Mouse (Mus musculus) ZHBTc4 (cell line): ENCODE data around the gene Gm4631.
"Not testable (repeated sequence)": the region's sequence is repeated elsewhere in the genome, so short reads cannot be mapped to it uniquely, and the experiment has no call there.

Source experiments
- DNase-seq: peaks from one replicate; pipeline ENCODE4 v3.0.0-alpha.2; 2011; ENCODE audit warnings: low read depth, low spot score

Gm4631 gene

GRCm38 (mm10) chr2:175338097-175338496, at the start of gene Gm4631:
Gm4631 (minus strand) TSS chr2:175338197.
- not testable (repeated sequence) for DNase-seq

GRCm38 (mm10) chr2:175372136-175372535, 34.1 kb upstream of the Gm4631 start, which contains the start of gene Zfp968:
Zfp968 (plus strand) TSS chr2:175372436.
- DNase-seq, result not testable (repeated sequence)

DNA sequence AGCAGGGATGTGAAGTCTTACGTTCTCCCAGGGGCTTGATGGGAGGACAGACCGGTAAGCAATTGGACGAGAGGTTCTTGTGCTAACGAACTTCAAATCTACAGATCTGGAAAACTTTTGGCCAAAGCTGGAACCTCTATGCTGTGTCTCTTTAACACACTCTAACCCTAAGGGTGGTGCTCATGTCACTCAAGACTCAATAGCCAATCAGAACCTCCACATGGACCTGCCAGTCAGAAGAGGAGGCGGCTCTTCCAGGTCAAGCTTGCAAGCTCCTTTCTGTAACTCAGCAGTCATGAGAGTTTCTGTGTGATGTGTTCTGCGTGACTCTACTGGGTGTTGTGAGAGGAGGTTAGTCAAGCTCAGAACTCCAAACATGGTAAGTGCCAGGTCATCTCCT, 63.2 kb downstream of the Gm4631 start, which contains the start of gene Gm14440:
Gene Gm14440, plus strand, starts transcription at position 301 of the 400 bp plus-strand sequence.
- not testable (repeated sequence) for DNase-seq
